Mouse (Mus musculus): ENCODE measurements at regions not wholly inside any gene's neighbourhood (a gene's known extent, or its start where the extent isn't known, plus 50 kb on each side); places are given as distances from the start of the nearest gene placed in this dataset.
A peak's percentile ranks its signal among the peaks of the same experiment; 100 is the strongest.

- Histone ChIP-seq H3K27ac (replicated peaks; ENCODE audit: low read depth, low read length) (peak overlapping the region; percentile 46; the same call in 1 of the 2 replicates), H3K36me3 (ENCODE audit: control insufficient read depth, insufficient read depth, low read length) (no peaks in the 10 kb centered on the region), H3K4me3 (ENCODE audit: low read depth, low read length) (no peak overlapping the region), H3K27me3 (replicated peaks; ENCODE audit: control insufficient read depth, insufficient read depth, low read length) (no peaks in the 10 kb centered on the region), H3K9ac (ENCODE audit: low read depth, low read length) (no peak overlapping the region), H3K4me2 (ENCODE audit: low read depth, low read length) (no peak overlapping the region), H3K9me3 (ENCODE audit: control insufficient read depth, low read length) (no peaks in the 10 kb centered on the region), H3K4me1 (ENCODE audit: control insufficient read depth, insufficient read depth, low read length) (peaks cover 17% of the 10 kb centered on the region)
- 42% methylated on average over 7 of the region's 7 CpGs for whole genome bisulfite sequencing
- DNase-seq (ENCODE audit: low spot score) (peak; percentile 68), ATAC-seq (ENCODE audit: low read depth) (no peak)
Observed at GRCm38 (mm10) chr1:91708550-91709243, 92.6 kb upstream of the Twist2 start.

GRCm38 (mm10) chr1:91709244-91709600 lies 92.0 kb upstream of the Twist2 start:
- Histone ChIP-seq H3K27ac (replicated peaks; ENCODE audit: low read depth, low read length) (peak overlapping the region; percentile 46), H3K9me3 (ENCODE audit: control insufficient read depth, low read length) (no peaks in the 10 kb centered on the region), H3K9ac (ENCODE audit: low read depth, low read length) (no peak overlapping the region), H3K4me1 (ENCODE audit: control insufficient read depth, insufficient read depth, low read length) (peaks cover 17% of the 10 kb centered on the region), H3K4me2 (ENCODE audit: low read depth, low read length) (no peak overlapping the region), H3K27me3 (replicated peaks; ENCODE audit: control insufficient read depth, insufficient read depth, low read length) (no peaks in the 10 kb centered on the region), H3K36me3 (ENCODE audit: control insufficient read depth, insufficient read depth, low read length) (no peaks in the 10 kb centered on the region), H3K4me3 (ENCODE audit: low read depth, low read length) (no peak overlapping the region)
- ATAC-seq (ENCODE audit: low read depth) (no peak), DNase-seq (ENCODE audit: low spot score) (no peak)
- 70% methylated on average over 1 of the region's 1 CpGs for WGBS

GRCm38 (mm10) chr1:91713131-91713530 lies 88.1 kb upstream of the Twist2 start:
- Histone ChIP-seq H3K36me3 (ENCODE audit: control insufficient read depth, insufficient read depth, low read length) (no peaks in the 10 kb centered on the region), H3K4me2 (ENCODE audit: low read depth, low read length) (no peak overlapping the region), H3K4me3 (ENCODE audit: low read depth, low read length) (no peak overlapping the region), H3K9ac (ENCODE audit: low read depth, low read length) (no peak overlapping the region), H3K4me1 (ENCODE audit: control insufficient read depth, insufficient read depth, low read length) (peaks cover 18% of the 10 kb centered on the region), H3K27ac (replicated peaks; ENCODE audit: low read depth, low read length) (no peak overlapping the region), H3K27me3 (replicated peaks; ENCODE audit: control insufficient read depth, insufficient read depth, low read length) (no peaks in the 10 kb centered on the region), H3K9me3 (ENCODE audit: control insufficient read depth, low read length) (no peaks in the 10 kb centered on the region)
- DNase-seq (ENCODE audit: low spot score): no peak
- WGBS: 81% methylated on average over 11 of the region's 11 CpGs
- ATAC-seq (ENCODE audit: low read depth): no peak

- DNase-seq (ENCODE audit: low spot score) (peak; percentile 32), ATAC-seq (ENCODE audit: low read depth) (no peak)
- Histone ChIP-seq H3K4me1 (ENCODE audit: control insufficient read depth, insufficient read depth, low read length) (peaks cover 8% of the 10 kb centered on the region), H3K27me3 (replicated peaks; ENCODE audit: control insufficient read depth, insufficient read depth, low read length) (no peaks in the 10 kb centered on the region), H3K36me3 (ENCODE audit: control insufficient read depth, insufficient read depth, low read length) (no peaks in the 10 kb centered on the region), H3K9me3 (ENCODE audit: control insufficient read depth, low read length) (no peaks in the 10 kb centered on the region), H3K27ac (replicated peaks; ENCODE audit: low read depth, low read length) (no peak overlapping the region), H3K4me2 (ENCODE audit: low read depth, low read length) (no peak overlapping the region), H3K9ac (ENCODE audit: low read depth, low read length) (no peak overlapping the region), H3K4me3 (ENCODE audit: low read depth, low read length) (no peak overlapping the region)
- WGBS: 70% methylated on average over 6 of the region's 6 CpGs
Observed at GRCm38 (mm10) chr1:91714266-91714665, 87.0 kb upstream of the Twist2 start.

GRCm38 (mm10) chr1:91715341-91715740 lies 85.9 kb upstream of the Twist2 start:
- ATAC-seq (ENCODE audit: low read depth) (no peak), DNase-seq (ENCODE audit: low spot score) (peak; percentile 23)
- 68% methylated on average over 7 of the region's 7 CpGs for WGBS
- Histone ChIP-seq H3K9me3 (ENCODE audit: control insufficient read depth, low read length) (no peaks in the 10 kb centered on the region), H3K27me3 (replicated peaks; ENCODE audit: control insufficient read depth, insufficient read depth, low read length) (no peaks in the 10 kb centered on the region), H3K4me1 (ENCODE audit: control insufficient read depth, insufficient read depth, low read length) (peaks cover 3% of the 10 kb centered on the region; the same call in 1 of the 2 replicates), H3K4me3 (ENCODE audit: low read depth, low read length) (no peak overlapping the region), H3K9ac (ENCODE audit: low read depth, low read length) (no peak overlapping the region), H3K36me3 (ENCODE audit: control insufficient read depth, insufficient read depth, low read length) (no peaks in the 10 kb centered on the region), H3K4me2 (ENCODE audit: low read depth, low read length) (no peak overlapping the region), H3K27ac (replicated peaks; ENCODE audit: low read depth, low read length) (no peak overlapping the region)

GRCm38 (mm10) chr1:91715791-91716190 lies 85.5 kb upstream of the Twist2 start:
- peaks cover 3% of the 10 kb centered on the region; the same call in 1 of the 2 replicates for H3K4me1 ChIP-seq (ENCODE audit: control insufficient read depth, insufficient read depth, low read length)
- no peaks in the 10 kb centered on the region for H3K27me3 ChIP-seq (replicated peaks; ENCODE audit: control insufficient read depth, insufficient read depth, low read length)
- WGBS: 90% methylated on average over 2 of the region's 2 CpGs
- peak overlapping the region; percentile 11; the same call in 1 of the 2 replicates for H3K27ac ChIP-seq (replicated peaks; ENCODE audit: low read depth, low read length)
- H3K4me3 ChIP-seq (ENCODE audit: low read depth, low read length): no peak overlapping the region
- no peak overlapping the region for H3K9ac ChIP-seq (ENCODE audit: low read depth, low read length)
- no peak for DNase-seq (ENCODE audit: low spot score)
- ATAC-seq (ENCODE audit: low read depth): no peak
- H3K9me3 ChIP-seq (ENCODE audit: control insufficient read depth, low read length): no peaks in the 10 kb centered on the region
- no peaks in the 10 kb centered on the region for H3K36me3 ChIP-seq (ENCODE audit: control insufficient read depth, insufficient read depth, low read length)
- no peak overlapping the region for H3K4me2 ChIP-seq (ENCODE audit: low read depth, low read length)

GRCm38 (mm10) chr1:91716836-91717235 lies 84.4 kb upstream of the Twist2 start:
- Histone ChIP-seq H3K27ac (replicated peaks; ENCODE audit: low read depth, low read length) (no peak overlapping the region), H3K27me3 (replicated peaks; ENCODE audit: control insufficient read depth, insufficient read depth, low read length) (no peaks in the 10 kb centered on the region), H3K36me3 (ENCODE audit: control insufficient read depth, insufficient read depth, low read length) (no peaks in the 10 kb centered on the region), H3K4me3 (ENCODE audit: low read depth, low read length) (no peak overlapping the region), H3K4me1 (ENCODE audit: control insufficient read depth, insufficient read depth, low read length) (peaks cover 3% of the 10 kb centered on the region; the same call in 1 of the 2 replicates), H3K4me2 (ENCODE audit: low read depth, low read length) (no peak overlapping the region), H3K9ac (ENCODE audit: low read depth, low read length) (no peak overlapping the region), H3K9me3 (ENCODE audit: control insufficient read depth, low read length) (no peaks in the 10 kb centered on the region)
- ATAC-seq (ENCODE audit: low read depth): no peak
- 97% methylated on average over 2 of the region's 2 CpGs for WGBS
- DNase-seq (ENCODE audit: low spot score): no peak

- 74% methylated on average over 8 of the region's 8 CpGs for WGBS
- no peaks in the 10 kb centered on the region for H3K9me3 ChIP-seq (ENCODE audit: control insufficient read depth, low read length)
- peaks cover 3% of the 10 kb centered on the region; the same call in 1 of the 2 replicates for H3K4me1 ChIP-seq (ENCODE audit: control insufficient read depth, insufficient read depth, low read length)
- H3K4me2 ChIP-seq (ENCODE audit: low read depth, low read length): no peak overlapping the region
- no peaks in the 10 kb centered on the region for H3K27me3 ChIP-seq (replicated peaks; ENCODE audit: control insufficient read depth, insufficient read depth, low read length)
- H3K9ac ChIP-seq (ENCODE audit: low read depth, low read length): no peak overlapping the region
- no peak for ATAC-seq (ENCODE audit: low read depth)
- H3K4me3 ChIP-seq (ENCODE audit: low read depth, low read length): no peak overlapping the region
- H3K27ac ChIP-seq (replicated peaks; ENCODE audit: low read depth, low read length): no peak overlapping the region
- H3K36me3 ChIP-seq (ENCODE audit: control insufficient read depth, insufficient read depth, low read length): no peaks in the 10 kb centered on the region
- DNase-seq (ENCODE audit: low spot score): no peak
Observed at GRCm38 (mm10) chr1:91717961-91718360, 83.3 kb upstream of the Twist2 start.

- no peaks in the 10 kb centered on the region for H3K36me3 ChIP-seq (ENCODE audit: control insufficient read depth, insufficient read depth, low read length)
- H3K4me1 ChIP-seq (ENCODE audit: control insufficient read depth, insufficient read depth, low read length): no peaks in the 10 kb centered on the region
- no peak overlapping the region for H3K27ac ChIP-seq (replicated peaks; ENCODE audit: low read depth, low read length)
- DNase-seq (ENCODE audit: low spot score) (no peak), ATAC-seq (ENCODE audit: low read depth) (no peak)
- 78% methylated on average over 11 of the region's 11 CpGs for WGBS
- no peak overlapping the region for H3K4me3 ChIP-seq (ENCODE audit: low read depth, low read length)
- no peak overlapping the region for H3K9ac ChIP-seq (ENCODE audit: low read depth, low read length)
- H3K27me3 ChIP-seq (replicated peaks; ENCODE audit: control insufficient read depth, insufficient read depth, low read length): no peaks in the 10 kb centered on the region
- H3K4me2 ChIP-seq (ENCODE audit: low read depth, low read length): no peak overlapping the region
- no peaks in the 10 kb centered on the region for H3K9me3 ChIP-seq (ENCODE audit: control insufficient read depth, low read length)
Observed at GRCm38 (mm10) chr1:91729246-91729645, 72.0 kb upstream of the Twist2 start.
